Mouse (Mus musculus): Measurements from ENCODE around the gene Eya4. TPM values are rescaled to one million over a fixed set of nuclear protein-coding genes. Genes with fewer than 3 reads are reported as not detected.

Gene Eya4
- polyA plus RNA-seq, 1 experiment from 2014 or later = 1.4 TPM

GRCm38 (mm10) chr10:23156866-23157625 is 193.5 kb downstream of the Eya4 start:
- H3K4me3 ChIP-seq (ENCODE audit: low read depth, low read length) = no peak overlapping the region
- peaks cover 2% of the 10 kb centered on the region; the same call in 1 of the 2 replicates for H3K4me1 ChIP-seq (ENCODE audit: control insufficient read depth, insufficient read depth, low read length)
- DNase-seq (ENCODE audit: low spot score) (no peak), ATAC-seq (no peak)
- 85% methylated on average over 18 of the region's 18 CpGs for WGBS
- H3K4me2 ChIP-seq (ENCODE audit: low read length) = no peak overlapping the region
- no peak overlapping the region for H3K27ac ChIP-seq (ENCODE audit: low read depth, low read length)
- no peaks in the 10 kb centered on the region for H3K36me3 ChIP-seq (ENCODE audit: control insufficient read depth, insufficient read depth, low read length)
- H3K9me3 ChIP-seq (replicated peaks; ENCODE audit: control insufficient read depth, low read length) = no peaks in the 10 kb centered on the region
- no peak overlapping the region for H3K9ac ChIP-seq (ENCODE audit: low read length)
- no peaks in the 10 kb centered on the region for H3K27me3 ChIP-seq (replicated peaks; ENCODE audit: control insufficient read depth, insufficient read depth, low read length)

GRCm38 (mm10) chr10:23150401-23150800 is 200.2 kb downstream of the Eya4 start:
- DNase-seq (ENCODE audit: low spot score) (no peak), ATAC-seq (no peak)
- Histone ChIP-seq H3K27me3 (replicated peaks; ENCODE audit: control insufficient read depth, insufficient read depth, low read length) (no peaks in the 10 kb centered on the region), H3K36me3 (ENCODE audit: control insufficient read depth, insufficient read depth, low read length) (no peaks in the 10 kb centered on the region), H3K27ac (ENCODE audit: low read depth, low read length) (no peak overlapping the region), H3K4me2 (ENCODE audit: low read length) (no peak overlapping the region), H3K9ac (ENCODE audit: low read length) (no peak overlapping the region), H3K4me3 (ENCODE audit: low read depth, low read length) (no peak overlapping the region), H3K9me3 (replicated peaks; ENCODE audit: control insufficient read depth, low read length) (no peaks in the 10 kb centered on the region), H3K4me1 (ENCODE audit: control insufficient read depth, insufficient read depth, low read length) (no peaks in the 10 kb centered on the region)
- WGBS = 93% methylated on average over 3 of the region's 3 CpGs

- Histone ChIP-seq H3K9ac (ENCODE audit: low read length) (no peak overlapping the region), H3K36me3 (ENCODE audit: control insufficient read depth, insufficient read depth, low read length) (no peaks in the 10 kb centered on the region), H3K4me3 (ENCODE audit: low read depth, low read length) (no peak overlapping the region), H3K4me2 (ENCODE audit: low read length) (no peak overlapping the region), H3K27ac (ENCODE audit: low read depth, low read length) (no peak overlapping the region), H3K9me3 (replicated peaks; ENCODE audit: control insufficient read depth, low read length) (no peaks in the 10 kb centered on the region), H3K4me1 (ENCODE audit: control insufficient read depth, insufficient read depth, low read length) (no peaks in the 10 kb centered on the region), H3K27me3 (replicated peaks; ENCODE audit: control insufficient read depth, insufficient read depth, low read length) (no peaks in the 10 kb centered on the region)
- ATAC-seq (no peak), DNase-seq (ENCODE audit: low spot score) (no peak)
- WGBS = 88% methylated on average over 2 of the region's 2 CpGs
Observed at GRCm38 (mm10) chr10:23144616-23145015, 206.0 kb downstream of the Eya4 start.

GRCm38 (mm10) chr10:23127947-23128346 is 222.6 kb downstream of the Eya4 start:
- ATAC-seq (no peak), DNase-seq (ENCODE audit: low spot score) (no peak)
- Histone ChIP-seq H3K4me3 (ENCODE audit: low read depth, low read length) (no peak overlapping the region), H3K4me2 (ENCODE audit: low read length) (no peak overlapping the region), H3K9ac (ENCODE audit: low read length) (no peak overlapping the region), H3K4me1 (ENCODE audit: control insufficient read depth, insufficient read depth, low read length) (peaks cover 3% of the 10 kb centered on the region; the same call in 1 of the 2 replicates), H3K27ac (ENCODE audit: low read depth, low read length) (no peak overlapping the region), H3K9me3 (replicated peaks; ENCODE audit: control insufficient read depth, low read length) (no peaks in the 10 kb centered on the region), H3K36me3 (ENCODE audit: control insufficient read depth, insufficient read depth, low read length) (no peaks in the 10 kb centered on the region), H3K27me3 (replicated peaks; ENCODE audit: control insufficient read depth, insufficient read depth, low read length) (no peaks in the 10 kb centered on the region)
- WGBS = 78% methylated on average over 1 of the region's 1 CpGs

- Histone ChIP-seq H3K4me2 (ENCODE audit: low read length) (no peak overlapping the region), H3K36me3 (ENCODE audit: control insufficient read depth, insufficient read depth, low read length) (no peaks in the 10 kb centered on the region), H3K9me3 (replicated peaks; ENCODE audit: control insufficient read depth, low read length) (no peaks in the 10 kb centered on the region), H3K4me1 (ENCODE audit: control insufficient read depth, insufficient read depth, low read length) (peaks cover 3% of the 10 kb centered on the region; the same call in 1 of the 2 replicates), H3K9ac (ENCODE audit: low read length) (no peak overlapping the region), H3K27ac (ENCODE audit: low read depth, low read length) (no peak overlapping the region), H3K4me3 (ENCODE audit: low read depth, low read length) (no peak overlapping the region), H3K27me3 (replicated peaks; ENCODE audit: control insufficient read depth, insufficient read depth, low read length) (no peaks in the 10 kb centered on the region)
- DNase-seq (ENCODE audit: low spot score) = peak; percentile 59
- WGBS = 31% methylated on average over 1 of the region's 1 CpGs
- peak; percentile 72; the same call in 1 of the 2 replicates for ATAC-seq
Observed at GRCm38 (mm10) chr10:23127151-23127550, 223.4 kb downstream of the Eya4 start.

GRCm38 (mm10) chr10:23126529-23126928 is 224.1 kb downstream of the Eya4 start:
- ATAC-seq (no peak), DNase-seq (ENCODE audit: low spot score) (peak; percentile 8)
- WGBS = 11% methylated on average over 5 of the region's 5 CpGs

GRCm38 (mm10) chr10:23120437-23120836 is 230.1 kb downstream of the Eya4 start:
- DNase-seq (ENCODE audit: low spot score) (no peak), ATAC-seq (no peak)
- H3K9ac ChIP-seq (ENCODE audit: low read length) = no peak overlapping the region
- WGBS = 53% methylated on average over 2 of the region's 2 CpGs
- H3K9me3 ChIP-seq (replicated peaks; ENCODE audit: control insufficient read depth, low read length) = no peaks in the 10 kb centered on the region
- H3K27ac ChIP-seq (ENCODE audit: low read depth, low read length) = no peak overlapping the region
- no peak overlapping the region for H3K4me3 ChIP-seq (ENCODE audit: low read depth, low read length)
- H3K36me3 ChIP-seq (ENCODE audit: control insufficient read depth, insufficient read depth, low read length) = no peaks in the 10 kb centered on the region
- H3K4me1 ChIP-seq (ENCODE audit: control insufficient read depth, insufficient read depth, low read length) = no peaks in the 10 kb centered on the region
- H3K27me3 ChIP-seq (replicated peaks; ENCODE audit: control insufficient read depth, insufficient read depth, low read length) = no peaks in the 10 kb centered on the region
- no peak overlapping the region for H3K4me2 ChIP-seq (ENCODE audit: low read length)

More at GRCm38 (mm10) chr10:23126529-23126928, 224.1 kb downstream of the Eya4 start:
- Histone ChIP-seq H3K36me3 (ENCODE audit: control insufficient read depth, insufficient read depth, low read length) (no peaks in the 10 kb centered on the region), H3K4me2 (ENCODE audit: low read length) (no peak overlapping the region), H3K4me3 (ENCODE audit: low read depth, low read length) (no peak overlapping the region), H3K9ac (ENCODE audit: low read length) (no peak overlapping the region), H3K27me3 (replicated peaks; ENCODE audit: control insufficient read depth, insufficient read depth, low read length) (no peaks in the 10 kb centered on the region), H3K27ac (ENCODE audit: low read depth, low read length) (no peak overlapping the region), H3K4me1 (ENCODE audit: control insufficient read depth, insufficient read depth, low read length) (peaks cover 3% of the 10 kb centered on the region; the same call in 1 of the 2 replicates), H3K9me3 (replicated peaks; ENCODE audit: control insufficient read depth, low read length) (no peaks in the 10 kb centered on the region)

GRCm38 (mm10) chr10:23116786-23117410 is 233.7 kb downstream of the Eya4 start:
- H3K27ac ChIP-seq (ENCODE audit: low read depth, low read length) = no peak overlapping the region
- WGBS = 38% methylated on average over 10 of the region's 10 CpGs
- H3K4me3 ChIP-seq (ENCODE audit: low read depth, low read length) = no peak overlapping the region

GRCm38 (mm10) chr10:23116063-23116462 is 234.5 kb downstream of the Eya4 start:
- Histone ChIP-seq H3K27ac (ENCODE audit: low read depth, low read length) (no peak overlapping the region), H3K36me3 (ENCODE audit: control insufficient read depth, insufficient read depth, low read length) (no peaks in the 10 kb centered on the region), H3K4me1 (ENCODE audit: control insufficient read depth, insufficient read depth, low read length) (no peaks in the 10 kb centered on the region), H3K27me3 (replicated peaks; ENCODE audit: control insufficient read depth, insufficient read depth, low read length) (no peaks in the 10 kb centered on the region), H3K4me3 (ENCODE audit: low read depth, low read length) (no peak overlapping the region), H3K9ac (ENCODE audit: low read length) (no peak overlapping the region), H3K4me2 (ENCODE audit: low read length) (no peak overlapping the region), H3K9me3 (replicated peaks; ENCODE audit: control insufficient read depth, low read length) (no peaks in the 10 kb centered on the region)
- WGBS = 85% methylated on average over 8 of the region's 8 CpGs
- no peak for DNase-seq (ENCODE audit: low spot score)
- ATAC-seq = no peak

More at GRCm38 (mm10) chr10:23116786-23117410, 233.7 kb downstream of the Eya4 start:
- Histone ChIP-seq H3K4me2 (ENCODE audit: low read length) (no peak overlapping the region), H3K9me3 (replicated peaks; ENCODE audit: control insufficient read depth, low read length) (no peaks in the 10 kb centered on the region), H3K36me3 (ENCODE audit: control insufficient read depth, insufficient read depth, low read length) (no peaks in the 10 kb centered on the region), H3K9ac (ENCODE audit: low read length) (no peak overlapping the region), H3K4me1 (ENCODE audit: control insufficient read depth, insufficient read depth, low read length) (no peaks in the 10 kb centered on the region), H3K27me3 (replicated peaks; ENCODE audit: control insufficient read depth, insufficient read depth, low read length) (no peaks in the 10 kb centered on the region)
- ATAC-seq (peak; percentile 87), DNase-seq (ENCODE audit: low spot score) (peak; percentile 84)
